Mouse (Mus musculus): Measurements from ENCODE around the gene Rtkn. TPM values are rescaled to one million over a fixed set of nuclear protein-coding genes. Genes with fewer than 3 reads are reported as not detected.

The Rtkn gene
- polyA plus RNA-seq, 1 experiment from 2014 or later = 46.4 TPM

DNA sequence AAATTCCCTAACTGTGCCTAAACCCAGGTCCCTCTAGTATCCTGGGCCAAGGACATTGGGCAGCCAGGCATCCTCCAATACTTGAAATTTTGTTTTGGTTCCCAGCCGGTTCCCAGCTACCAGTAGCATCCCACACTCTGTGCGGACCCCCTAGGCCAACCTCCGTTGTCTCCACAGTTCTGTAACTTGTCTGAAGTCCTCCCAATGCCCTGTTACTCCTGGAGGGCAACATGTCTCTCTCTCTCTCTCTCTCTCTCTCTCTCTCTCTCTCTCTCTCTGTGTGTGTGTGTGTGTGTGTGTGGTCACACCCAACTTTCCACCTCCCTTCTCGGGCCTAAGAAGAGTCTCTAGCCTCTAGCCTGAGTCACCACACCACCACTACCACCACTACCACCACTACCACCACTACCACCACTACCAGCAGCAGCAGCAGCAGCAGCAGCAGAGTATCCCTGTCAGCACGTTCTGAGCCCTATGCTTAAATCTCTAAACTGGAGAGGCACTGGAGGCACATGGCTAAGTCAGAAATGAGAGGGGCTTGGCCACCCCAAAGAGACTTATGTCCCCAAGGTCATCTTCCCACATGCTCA is 1.1 kb downstream of the Rtkn start:
- Histone ChIP-seq H3K27ac (peak overlapping the region; percentile 100), H3K36me3 (peaks cover 11% of the 10 kb centered on the region; the same call in 1 of the 2 replicates), H3K4me1 (replicated peaks) (peaks cover 71% of the 10 kb centered on the region), H3K27me3 (ENCODE audit: insufficient read depth, poor library complexity, severe bottlenecking) (peaks cover 18% of the 10 kb centered on the region), H3K4me3 (peak overlapping the region; percentile 84), H3K9me3 (no peaks in the 10 kb centered on the region)
- DNase-seq (ENCODE audit: low spot score) = no peak
- 5% methylated on average over 5 of the region's 5 CpGs for WGBS

DNA sequence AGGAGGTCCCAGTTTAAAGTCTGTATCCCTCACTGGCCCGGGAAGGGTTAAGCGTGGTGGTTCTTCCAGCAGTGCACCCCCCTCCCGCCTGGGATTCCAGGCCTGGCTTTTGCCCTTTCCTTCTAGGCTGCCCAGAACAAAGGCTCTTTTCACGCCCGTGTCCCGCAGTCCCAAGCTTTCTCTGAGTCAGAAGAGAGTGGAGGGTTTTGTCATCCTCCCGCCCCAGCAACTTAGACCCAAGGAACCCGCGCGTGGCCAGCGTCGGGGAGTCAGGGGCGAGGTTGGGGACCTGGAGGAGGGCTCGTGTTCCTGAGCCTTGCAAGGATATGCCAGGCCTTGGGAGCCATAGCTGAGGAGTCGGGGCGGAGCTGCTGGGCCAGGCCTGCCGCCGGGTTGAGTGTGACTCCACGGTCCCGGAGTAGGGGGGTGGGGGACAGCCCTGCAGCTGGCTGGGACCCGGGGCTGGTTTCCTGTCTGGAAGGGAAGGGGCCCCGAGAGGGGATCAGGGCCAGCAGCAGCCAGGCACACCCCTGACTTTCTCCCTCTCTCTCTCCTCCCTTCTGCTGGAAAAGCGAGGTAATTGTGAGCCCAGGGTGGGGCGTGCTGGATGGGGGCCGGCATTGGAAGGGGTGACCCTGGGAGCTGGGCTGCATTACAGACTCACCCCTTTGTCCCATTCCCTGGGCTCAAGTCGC is 1.8 kb downstream of the Rtkn start:
- peaks cover 11% of the 10 kb centered on the region; the same call in 1 of the 2 replicates for H3K36me3 ChIP-seq
- peak overlapping the region; percentile 100 for H3K27ac ChIP-seq
- H3K27me3 ChIP-seq (ENCODE audit: insufficient read depth, poor library complexity, severe bottlenecking) = peaks cover 25% of the 10 kb centered on the region
- WGBS = under 1% methylated on average over 26 of the region's 26 CpGs
- peak; percentile 92 for DNase-seq (ENCODE audit: low spot score)
- peak overlapping the region; percentile 84 for H3K4me3 ChIP-seq
- H3K4me1 ChIP-seq (replicated peaks) = peaks cover 77% of the 10 kb centered on the region
- H3K9me3 ChIP-seq = no peaks in the 10 kb centered on the region

DNA sequence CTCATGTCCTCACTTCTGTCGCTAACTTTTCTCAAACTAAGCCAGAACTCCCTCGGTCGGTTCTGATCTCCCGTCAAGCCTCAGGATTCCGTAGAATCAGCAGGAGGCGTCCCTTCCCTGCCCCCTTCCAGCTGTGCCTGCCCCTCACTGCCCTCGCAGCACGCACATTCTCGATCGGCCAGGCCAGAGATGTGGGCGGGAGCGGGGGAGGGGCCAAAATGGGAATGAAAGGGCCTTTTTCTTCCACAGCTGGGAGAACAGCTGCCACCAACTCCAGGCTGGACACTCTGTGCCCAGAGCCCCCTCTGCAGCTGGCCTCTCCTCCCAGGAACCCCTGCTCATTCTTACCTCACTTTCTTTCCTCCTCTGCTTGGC is 2.3 kb downstream of the Rtkn start:
- no peaks in the 10 kb centered on the region for H3K9me3 ChIP-seq
- peak overlapping the region; percentile 100 for H3K27ac ChIP-seq
- peaks cover 82% of the 10 kb centered on the region for H3K4me1 ChIP-seq (replicated peaks)
- H3K4me3 ChIP-seq = peak overlapping the region; percentile 84
- WGBS = under 1% methylated on average over 12 of the region's 12 CpGs
- H3K27me3 ChIP-seq (ENCODE audit: insufficient read depth, poor library complexity, severe bottlenecking) = peaks cover 28% of the 10 kb centered on the region
- DNase-seq (ENCODE audit: low spot score) = peak; percentile 93
- H3K36me3 ChIP-seq = peaks cover 11% of the 10 kb centered on the region; the same call in 1 of the 2 replicates

DNA sequence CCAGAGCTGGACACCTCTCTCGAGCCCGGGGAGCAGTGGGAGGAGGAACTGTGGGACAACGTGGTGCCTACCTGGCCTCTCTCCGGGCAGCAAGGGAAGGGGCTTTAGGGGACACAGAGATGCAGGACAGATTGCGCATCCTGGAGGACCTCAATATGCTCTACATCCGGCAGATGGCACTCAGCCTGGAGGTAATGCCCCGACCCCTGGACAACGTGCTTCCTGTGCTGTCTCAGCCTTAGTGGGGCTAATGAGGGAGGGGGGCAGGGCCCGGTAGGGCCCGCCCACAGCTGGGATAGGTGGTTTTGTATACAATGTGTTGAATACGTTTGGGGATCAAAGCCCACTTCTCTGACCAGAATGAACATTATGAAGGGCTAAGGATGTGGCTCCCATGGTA is 2.8 kb downstream of the Rtkn start:
- no peaks in the 10 kb centered on the region for H3K9me3 ChIP-seq
- H3K27me3 ChIP-seq (ENCODE audit: insufficient read depth, poor library complexity, severe bottlenecking) = peaks cover 28% of the 10 kb centered on the region
- H3K36me3 ChIP-seq = peaks cover 11% of the 10 kb centered on the region; the same call in 1 of the 2 replicates
- H3K27ac ChIP-seq = peak overlapping the region; percentile 100
- under 1% methylated on average over 11 of the region's 11 CpGs for WGBS
- DNase-seq (ENCODE audit: low spot score) = peak; percentile 76
- H3K4me3 ChIP-seq = peak overlapping the region; percentile 84
- H3K4me1 ChIP-seq (replicated peaks) = peaks cover 87% of the 10 kb centered on the region

DNA sequence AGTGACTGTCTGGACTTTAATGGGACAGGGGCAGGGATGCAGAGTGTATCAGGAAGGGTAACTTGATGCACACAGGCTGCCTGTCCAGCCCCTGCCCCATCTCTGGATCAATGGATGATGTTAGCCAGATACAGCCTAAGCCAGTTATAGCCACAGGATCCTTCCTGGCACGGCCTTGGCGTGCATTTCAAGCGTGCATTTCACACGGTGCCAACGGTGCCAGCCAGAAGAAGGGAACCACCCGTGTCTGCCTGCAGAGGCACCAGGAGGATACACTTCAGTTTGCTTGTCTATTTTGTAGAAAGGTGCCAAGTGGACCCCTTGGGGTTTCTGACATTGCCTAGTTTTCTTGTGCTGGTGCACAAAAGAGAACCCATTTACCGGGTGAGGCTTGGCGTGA is 4.8 kb downstream of the Rtkn start:
- Histone ChIP-seq H3K4me1 (replicated peaks) (peaks cover 79% of the 10 kb centered on the region), H3K27me3 (ENCODE audit: insufficient read depth, poor library complexity, severe bottlenecking) (peaks cover 23% of the 10 kb centered on the region), H3K36me3 (peaks cover 11% of the 10 kb centered on the region; the same call in 1 of the 2 replicates), H3K9me3 (no peaks in the 10 kb centered on the region), H3K4me3 (no peak overlapping the region), H3K27ac (no peak overlapping the region)
- no peak for DNase-seq (ENCODE audit: low spot score)
- 95% methylated on average over 8 of the region's 8 CpGs for WGBS

DNA sequence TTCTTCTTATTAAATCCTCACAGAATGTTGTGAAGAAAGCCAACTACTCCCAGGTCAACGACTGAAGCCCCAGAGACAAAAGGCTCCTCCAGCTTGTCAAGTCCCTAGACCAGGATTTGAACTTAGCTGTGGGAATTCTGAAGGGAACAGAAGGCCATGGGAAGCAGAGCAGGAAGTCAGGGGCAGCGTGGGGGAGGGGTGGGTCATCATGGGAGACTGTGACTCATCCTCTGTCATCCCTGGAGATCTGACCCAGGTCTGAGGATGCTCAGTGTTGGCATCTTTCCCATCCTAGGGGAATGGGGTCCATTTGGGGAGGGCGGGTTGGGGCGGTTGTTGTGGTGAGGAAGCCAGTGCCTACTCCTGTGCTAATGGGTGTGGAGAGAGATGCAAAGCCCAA is 6.4 kb downstream of the Rtkn start:
- 26% methylated on average over 4 of the region's 4 CpGs for WGBS
- no peaks in the 10 kb centered on the region for H3K9me3 ChIP-seq
- H3K4me3 ChIP-seq = peak overlapping the region; percentile 52
- H3K27ac ChIP-seq = peak overlapping the region; percentile 76
- peaks cover 69% of the 10 kb centered on the region for H3K4me1 ChIP-seq (replicated peaks)
- no peak for DNase-seq (ENCODE audit: low spot score)
- peaks cover 12% of the 10 kb centered on the region for H3K27me3 ChIP-seq (ENCODE audit: insufficient read depth, poor library complexity, severe bottlenecking)
- H3K36me3 ChIP-seq = peaks cover 13% of the 10 kb centered on the region

DNA sequence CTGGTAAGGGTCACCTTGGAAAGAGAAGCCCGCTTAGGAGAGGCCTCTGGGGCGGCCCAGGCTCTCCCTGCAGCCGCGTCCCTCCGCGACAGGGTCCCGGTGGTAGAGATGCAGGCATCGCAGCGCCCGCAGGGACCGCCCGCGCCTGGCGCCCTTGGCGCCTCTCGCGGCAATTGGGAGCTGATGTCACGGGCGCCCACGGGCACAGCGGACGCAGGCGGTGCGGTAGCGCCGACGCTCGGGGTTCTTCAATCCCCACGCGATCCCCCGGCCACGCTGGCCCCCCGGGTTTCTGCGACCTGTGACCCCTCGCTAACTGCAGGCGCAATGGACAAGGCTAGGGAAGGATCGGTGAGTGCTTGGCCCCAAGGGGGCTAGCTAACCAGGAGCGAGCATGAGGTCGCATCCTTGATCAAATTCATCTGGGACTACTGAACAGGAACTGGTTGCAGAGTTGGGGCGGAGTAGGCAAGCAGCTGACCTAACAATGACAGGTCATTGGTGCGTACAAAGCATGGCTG is 7.0 kb downstream of the Rtkn start:
- WGBS = 2% methylated on average over 41 of the region's 41 CpGs
- Histone ChIP-seq H3K4me1 (replicated peaks) (peaks cover 69% of the 10 kb centered on the region), H3K27me3 (ENCODE audit: insufficient read depth, poor library complexity, severe bottlenecking) (peaks cover 12% of the 10 kb centered on the region), H3K4me3 (peak overlapping the region; percentile 52), H3K36me3 (peaks cover 20% of the 10 kb centered on the region), H3K9me3 (no peaks in the 10 kb centered on the region), H3K27ac (peak overlapping the region; percentile 76)
- peak; percentile 46 for DNase-seq (ENCODE audit: low spot score)

DNA sequence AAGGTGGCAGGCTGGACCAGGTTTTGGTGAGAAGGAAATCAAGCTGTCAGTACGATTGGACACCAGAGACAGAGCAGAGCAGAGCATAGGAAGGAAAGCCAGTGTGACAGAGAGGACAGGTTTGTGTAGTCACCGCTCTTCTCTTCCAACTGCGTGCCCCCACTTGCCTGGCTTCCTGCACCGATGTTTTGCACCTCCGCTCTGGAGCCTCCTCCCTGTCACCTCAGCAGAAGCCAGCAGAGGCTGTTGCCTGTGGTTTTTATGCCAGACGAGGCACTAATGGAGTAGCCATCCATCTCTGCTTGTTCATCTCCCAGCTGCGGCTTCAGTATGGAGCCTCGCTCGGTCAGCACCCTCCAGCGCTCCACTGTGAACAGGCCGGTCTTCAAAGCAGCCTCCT is 7.6 kb downstream of the Rtkn start:
- DNase-seq (ENCODE audit: low spot score) = no peak
- H3K36me3 ChIP-seq = peaks cover 26% of the 10 kb centered on the region
- H3K27ac ChIP-seq = peak overlapping the region; percentile 43; the same call in 1 of the 2 replicates
- peaks cover 12% of the 10 kb centered on the region for H3K27me3 ChIP-seq (ENCODE audit: insufficient read depth, poor library complexity, severe bottlenecking)
- peak overlapping the region; percentile 52; the same call in 1 of the 2 replicates for H3K4me3 ChIP-seq
- WGBS = 55% methylated on average over 11 of the region's 11 CpGs
- no peaks in the 10 kb centered on the region for H3K9me3 ChIP-seq
- peaks cover 64% of the 10 kb centered on the region for H3K4me1 ChIP-seq (replicated peaks)

DNA sequence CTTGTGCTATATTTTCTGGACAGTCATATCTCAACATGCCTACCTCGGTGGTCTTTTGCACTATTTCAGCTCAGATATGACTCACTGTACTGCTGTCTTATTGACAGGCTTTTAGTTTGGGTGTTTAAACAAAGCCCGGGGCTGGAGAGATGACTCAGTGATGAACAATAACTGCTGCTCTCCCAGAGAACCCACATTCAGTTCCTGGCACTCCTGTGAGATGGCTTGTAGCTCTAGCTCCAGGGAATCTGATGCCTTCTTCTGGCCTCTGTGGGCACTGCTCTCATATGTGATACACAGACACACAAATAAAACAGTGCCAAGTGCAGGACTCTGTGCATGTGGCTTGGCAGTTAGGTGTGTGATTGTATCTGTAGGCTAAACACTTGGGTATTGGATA is 9.9 kb downstream of the Rtkn start:
- Histone ChIP-seq H3K9me3 (no peaks in the 10 kb centered on the region), H3K27ac (no peak overlapping the region), H3K27me3 (ENCODE audit: insufficient read depth, poor library complexity, severe bottlenecking) (peaks cover 12% of the 10 kb centered on the region), H3K36me3 (peaks cover 38% of the 10 kb centered on the region), H3K4me1 (replicated peaks) (peaks cover 41% of the 10 kb centered on the region), H3K4me3 (no peak overlapping the region)
- no peak for DNase-seq (ENCODE audit: low spot score)
- 88% methylated on average over 2 of the region's 2 CpGs for WGBS

DNA sequence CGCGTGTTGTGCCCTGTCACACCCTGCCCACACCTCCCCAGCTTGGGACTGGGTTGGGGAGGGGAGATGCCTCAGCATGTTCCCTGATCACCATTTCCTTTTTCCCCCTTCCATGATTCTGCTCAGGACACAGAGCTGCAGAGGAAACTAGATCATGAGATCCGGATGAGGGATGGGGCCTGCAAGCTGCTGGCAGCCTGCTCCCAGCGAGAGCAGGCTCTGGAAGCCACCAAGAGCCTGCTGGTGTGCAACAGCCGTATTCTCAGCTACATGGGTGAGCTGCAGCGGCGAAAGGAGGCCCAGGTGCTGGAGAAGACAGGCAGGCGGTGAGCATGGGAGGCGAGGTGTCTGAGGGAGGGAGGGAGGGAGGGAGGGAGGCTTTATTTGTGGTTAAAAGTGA is 10.5 kb downstream of the Rtkn start:
- peaks cover 12% of the 10 kb centered on the region for H3K27me3 ChIP-seq (ENCODE audit: insufficient read depth, poor library complexity, severe bottlenecking)
- WGBS = 82% methylated on average over 9 of the region's 9 CpGs
- no peak for DNase-seq (ENCODE audit: low spot score)
- H3K27ac ChIP-seq = 0 out of 2 replicates have a peak overlapping the region, but pooled peaks have one; percentile 2
- no peaks in the 10 kb centered on the region for H3K9me3 ChIP-seq
- H3K36me3 ChIP-seq = peaks cover 44% of the 10 kb centered on the region
- H3K4me3 ChIP-seq = no peak overlapping the region
- H3K4me1 ChIP-seq (replicated peaks) = peaks cover 43% of the 10 kb centered on the region

DNA sequence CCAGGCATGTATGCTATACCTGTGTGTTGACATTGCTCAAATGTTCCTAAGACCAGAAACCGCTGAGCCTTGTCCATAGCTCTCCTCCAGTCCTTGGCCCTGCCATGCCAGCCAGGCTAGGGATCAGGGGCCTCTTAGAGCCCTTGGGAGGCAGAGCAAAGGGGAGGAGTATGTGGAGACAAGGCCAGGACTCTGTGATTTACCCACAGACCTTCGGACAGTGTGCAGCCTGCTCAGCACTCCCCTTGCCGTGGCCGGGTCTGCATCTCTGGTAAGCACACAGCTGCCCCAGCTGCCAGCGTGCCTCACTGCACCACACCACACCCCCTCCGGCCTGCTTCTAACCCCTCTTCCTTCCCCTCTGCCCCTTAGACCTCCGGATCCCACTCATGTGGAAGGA is 12.0 kb downstream of the Rtkn start:
- WGBS = 54% methylated on average over 7 of the region's 7 CpGs
- Histone ChIP-seq H3K4me3 (no peak overlapping the region), H3K4me1 (replicated peaks) (peaks cover 43% of the 10 kb centered on the region), H3K27me3 (ENCODE audit: insufficient read depth, poor library complexity, severe bottlenecking) (peaks cover 2% of the 10 kb centered on the region; the same call in 1 of the 2 replicates), H3K9me3 (no peaks in the 10 kb centered on the region), H3K27ac (peak overlapping the region; percentile 36), H3K36me3 (peaks cover 59% of the 10 kb centered on the region)
- no peak for DNase-seq (ENCODE audit: low spot score)

DNA sequence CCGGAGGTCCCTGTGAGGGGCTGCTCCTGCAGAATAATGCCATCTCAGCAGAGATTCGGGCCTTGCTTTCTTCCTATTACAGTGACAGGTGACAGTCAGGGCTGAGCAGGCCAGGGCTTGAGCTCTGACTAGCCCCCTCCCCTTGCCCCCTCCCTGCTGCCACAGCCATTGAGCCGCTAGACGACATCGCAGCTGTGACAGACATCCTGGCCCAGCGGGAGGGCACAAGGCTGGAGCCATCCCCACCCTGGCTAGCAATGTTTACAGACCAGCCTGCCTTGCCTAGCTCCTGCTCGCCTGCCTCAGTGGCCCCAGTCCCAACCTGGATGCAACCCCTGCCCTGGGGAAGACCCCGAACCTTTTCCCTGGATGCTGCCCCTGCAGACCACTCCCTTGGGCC is 16.5 kb downstream of the Rtkn start:
- 22% methylated on average over 8 of the region's 8 CpGs for WGBS
- Histone ChIP-seq H3K36me3 (peaks cover 74% of the 10 kb centered on the region), H3K4me1 (replicated peaks) (peaks cover 54% of the 10 kb centered on the region), H3K9me3 (no peaks in the 10 kb centered on the region), H3K27ac (peak overlapping the region; percentile 26), H3K27me3 (ENCODE audit: insufficient read depth, poor library complexity, severe bottlenecking) (peaks cover 13% of the 10 kb centered on the region; the same call in 1 of the 2 replicates), H3K4me3 (peak overlapping the region; percentile 21)
- DNase-seq (ENCODE audit: low spot score) = no peak

DNA sequence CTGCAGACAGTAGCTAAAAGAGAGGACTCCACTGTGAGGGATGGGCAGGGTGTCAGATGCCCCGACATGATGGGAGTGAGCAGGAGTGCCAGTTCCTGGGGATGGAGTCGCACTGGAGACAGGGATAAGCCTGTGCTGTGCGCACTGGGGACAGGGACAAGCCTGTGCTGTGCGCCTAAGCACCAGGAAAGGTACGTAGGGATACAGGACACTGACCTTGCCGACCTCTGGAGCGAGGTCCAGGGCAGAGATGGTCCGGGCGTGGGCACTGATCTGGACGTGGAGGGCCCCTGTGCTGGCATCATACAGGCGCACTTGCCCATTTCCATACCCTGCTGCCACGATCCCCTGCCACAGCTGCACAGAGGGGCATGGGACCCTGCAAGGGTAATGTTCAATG is 17.8 kb downstream of the Rtkn start:
- no peak for DNase-seq (ENCODE audit: low spot score)
- peaks cover 52% of the 10 kb centered on the region for H3K4me1 ChIP-seq (replicated peaks)
- no peaks in the 10 kb centered on the region for H3K9me3 ChIP-seq
- peaks cover 61% of the 10 kb centered on the region for H3K36me3 ChIP-seq
- WGBS = 84% methylated on average over 12 of the region's 12 CpGs
- no peak overlapping the region for H3K4me3 ChIP-seq
- H3K27ac ChIP-seq = no peak overlapping the region
- peaks cover 13% of the 10 kb centered on the region; the same call in 1 of the 2 replicates for H3K27me3 ChIP-seq (ENCODE audit: insufficient read depth, poor library complexity, severe bottlenecking)
